Mouse (Mus musculus) midbrain, embryonic 11.5 days (tissue): ENCODE measurements around the gene Tmem150c. TPM values are rescaled to one million over a fixed set of nuclear protein-coding genes. Genes with fewer than 3 reads are reported as not detected.

Source experiments
- ATAC-seq: fragments of 200-750 bp; cut with Nextera tagmentation; 2 replicates; pipeline ENCODE4 v1.8.0; 2017; ENCODE audit warnings: moderate TSS enrichment, moderate library complexity; ENCODE audit not compliant: low FRiP score
- DNase-seq: peaks from one replicate; pipeline ENCODE4 v3.0.0; 2015; ENCODE audit warnings: low spot score; ENCODE audit errors: missing footprints
- H3K27ac ChIP-seq: fragments of 300-500 bp; sonication (generic); 2 replicates; pipeline ENCODE4 v1.5.1; 2014; ENCODE audit warnings: low read depth, low read length
- H3K27me3 ChIP-seq: fragments of 300-500 bp; sonication (generic); 2 replicates; pipeline ENCODE4 v1.6.1; 2014; ENCODE audit warnings: mild to moderate bottlenecking, low read length, moderate library complexity, mixed read lengths; ENCODE audit not compliant: control insufficient read depth, insufficient read depth
- H3K36me3 ChIP-seq: fragments of 300-500 bp; sonication (generic); 2 replicates; pipeline ENCODE4 v1.6.1; 2014; ENCODE audit warnings: mild to moderate bottlenecking, low read length, moderate library complexity, mixed read lengths; ENCODE audit not compliant: control insufficient read depth, insufficient read depth
- H3K4me1 ChIP-seq: fragments of 300-500 bp; sonication (generic); 2 replicates; pipeline ENCODE4 v1.6.1; 2014; ENCODE audit warnings: low read length; ENCODE audit not compliant: control insufficient read depth, insufficient read depth
- H3K4me2 ChIP-seq: fragments of 300-500 bp; sonication (generic); 2 replicates; pipeline ENCODE4 v1.6.1; 2014; ENCODE audit warnings: mild to moderate bottlenecking, moderate library complexity
- H3K4me3 ChIP-seq: fragments of 300-500 bp; sonication (generic); 2 replicates; pipeline ENCODE4 v1.5.1; 2014; ENCODE audit warnings: low read depth, low read length
- H3K9ac ChIP-seq: fragments of 300-500 bp; sonication (generic); 2 replicates; pipeline ENCODE4 v1.6.1; 2014; ENCODE audit warnings: low read length
- H3K9me3 ChIP-seq: fragments of 300-500 bp; sonication (generic); 2 replicates; pipeline ENCODE4 v1.6.1; 2016; ENCODE audit warnings: low read length; ENCODE audit not compliant: control insufficient read depth
- WGBS: fragments of 180-500 bp; shearing (Covaris S2); extraction: QIAGEN DNeasy Blood & Tissue Kit; methylation state at CpG from one replicate; pipeline ENCODE4 v1.1.7; 2014; 5-methylcytosine and 5-hydroxymethylcytosine counted together
- polyA plus RNA-seq: library from polyadenylated mRNA; unstranded; fragments of >200 nt; fragmentation: Nextera tagmentation; extraction: Ambion mirVana; gene quantifications from 2 replicates; pipeline ENCODE4 v1.2.1, GENCODE M21; 2014

The Tmem150c gene
- polyA plus RNA-seq, 1 experiment from 2014 or later = 3.0 TPM

GRCm38 (mm10) chr5:100158301-100158700 is 1.3 kb downstream of the Tmem150c start:
- Histone ChIP-seq H3K4me1 (peaks cover 6% of the 10 kb centered on the region), H3K27ac (no peak overlapping the region), H3K4me3 (peak overlapping the region; percentile 83), H3K36me3 (no peaks in the 10 kb centered on the region), H3K9ac (peak overlapping the region; percentile 82), H3K27me3 (peaks cover 5% of the 10 kb centered on the region), H3K9me3 (no peaks in the 10 kb centered on the region), H3K4me2 (peak overlapping the region; percentile 99)
- ATAC-seq (peak; percentile 17; the same call in 1 of the 2 replicates), DNase-seq (peak; percentile 88)
- 17% methylated on average over 12 of the region's 13 CpGs for WGBS

- Histone ChIP-seq H3K4me1 (peaks cover 6% of the 10 kb centered on the region), H3K36me3 (no peaks in the 10 kb centered on the region), H3K27ac (no peak overlapping the region), H3K27me3 (peaks cover 5% of the 10 kb centered on the region), H3K9ac (no peak overlapping the region), H3K4me2 (no peak overlapping the region), H3K9me3 (no peaks in the 10 kb centered on the region), H3K4me3 (no peak overlapping the region)
- DNase-seq (no peak), ATAC-seq (no peak)
- 81% methylated on average over 6 of the region's 6 CpGs for WGBS
Observed at GRCm38 (mm10) chr5:100155646-100156045, 4.0 kb downstream of the Tmem150c start.

DNA sequence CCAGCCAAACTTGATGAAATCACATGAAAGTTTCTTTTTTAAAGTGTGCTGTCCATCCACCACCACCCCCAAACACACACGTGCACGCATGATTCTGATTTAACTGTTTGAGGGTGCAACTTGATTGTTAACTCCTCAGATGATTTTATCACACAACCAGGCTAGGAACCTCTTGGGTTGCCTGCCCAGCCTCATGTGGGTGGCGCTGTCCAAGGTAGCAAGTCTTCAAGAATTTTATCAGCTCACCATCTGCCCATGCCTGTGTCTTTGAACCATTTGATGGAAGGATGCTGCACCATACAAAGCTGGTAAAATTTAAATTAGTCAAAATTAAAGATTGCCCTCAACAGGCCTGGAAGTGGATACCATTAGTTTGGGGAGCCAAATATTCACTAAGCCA is 9.6 kb downstream of the Tmem150c start:
- Histone ChIP-seq H3K9me3 (no peaks in the 10 kb centered on the region), H3K9ac (no peak overlapping the region), H3K4me3 (no peak overlapping the region), H3K27me3 (no peaks in the 10 kb centered on the region), H3K27ac (no peak overlapping the region), H3K4me1 (no peaks in the 10 kb centered on the region), H3K4me2 (no peak overlapping the region), H3K36me3 (no peaks in the 10 kb centered on the region)
- ATAC-seq (no peak), DNase-seq (no peak)
- WGBS = 63% methylated on average over 3 of the region's 3 CpGs

DNA sequence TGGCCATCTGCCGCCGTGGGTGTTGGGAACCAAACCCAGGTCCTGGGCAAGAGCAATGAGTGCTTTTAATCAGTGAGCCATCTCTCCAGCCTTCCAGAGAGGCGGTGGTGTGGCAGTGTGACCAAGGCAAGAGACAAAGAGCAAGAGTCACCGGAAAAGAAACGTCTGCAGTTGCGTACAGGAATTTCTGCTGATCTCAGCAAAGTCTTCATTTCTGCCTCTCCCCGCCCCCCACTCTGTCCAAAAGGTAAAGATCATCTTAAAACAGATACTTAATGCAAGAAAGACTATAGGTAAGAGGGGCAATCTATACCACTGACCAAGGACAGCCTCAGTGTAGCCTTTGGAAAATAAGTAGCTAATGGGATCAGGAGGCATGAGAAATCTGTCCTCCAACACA is 14.8 kb downstream of the Tmem150c start:
- Histone ChIP-seq H3K36me3 (no peaks in the 10 kb centered on the region), H3K9ac (no peak overlapping the region), H3K9me3 (no peaks in the 10 kb centered on the region), H3K27ac (no peak overlapping the region), H3K4me3 (no peak overlapping the region), H3K4me2 (no peak overlapping the region), H3K27me3 (no peaks in the 10 kb centered on the region), H3K4me1 (no peaks in the 10 kb centered on the region)
- no peak for ATAC-seq
- DNase-seq = no peak
- 88% methylated on average over 7 of the region's 7 CpGs for WGBS

DNA sequence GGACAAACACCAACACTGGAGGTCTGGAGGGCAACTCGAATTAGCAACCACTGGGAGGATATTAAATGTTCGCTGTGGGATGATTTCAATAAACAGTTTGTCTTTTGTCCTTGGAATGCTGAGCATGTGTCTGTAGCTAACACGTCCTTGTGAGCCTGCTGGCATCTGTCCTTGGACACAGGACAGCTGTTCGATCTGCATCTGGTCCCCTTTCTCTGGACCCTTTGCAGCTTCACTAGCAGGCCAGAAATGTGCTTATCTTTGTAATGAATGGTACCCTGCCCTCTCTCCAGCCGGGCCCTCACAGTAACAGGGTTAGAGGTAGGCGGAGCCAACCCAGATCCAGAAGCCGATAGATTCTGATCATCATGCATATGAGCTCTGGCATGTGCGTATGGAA is 32.3 kb downstream of the Tmem150c start:
- no peaks in the 10 kb centered on the region for H3K4me1 ChIP-seq
- H3K4me3 ChIP-seq = no peak overlapping the region
- no peaks in the 10 kb centered on the region for H3K36me3 ChIP-seq
- no peak overlapping the region for H3K4me2 ChIP-seq
- H3K27me3 ChIP-seq = no peaks in the 10 kb centered on the region; the same call in 1 of the 2 replicates
- WGBS = 76% methylated on average over 8 of the region's 8 CpGs
- no peak for ATAC-seq
- H3K9ac ChIP-seq = no peak overlapping the region
- H3K27ac ChIP-seq = no peak overlapping the region
- no peaks in the 10 kb centered on the region for H3K9me3 ChIP-seq
- DNase-seq = no peak

- Histone ChIP-seq H3K9me3 (no peaks in the 10 kb centered on the region; the same call in 1 of the 2 replicates), H3K4me1 (peaks cover 5% of the 10 kb centered on the region), H3K27ac (peak overlapping the region; percentile 44; the same call in 1 of the 2 replicates), H3K36me3 (no peaks in the 10 kb centered on the region), H3K27me3 (peaks cover 2% of the 10 kb centered on the region; the same call in 1 of the 2 replicates), H3K4me2 (no peak overlapping the region), H3K4me3 (no peak overlapping the region), H3K9ac (no peak overlapping the region)
- DNase-seq (no peak), ATAC-seq (peak; percentile 38; the same call in 1 of the 2 replicates)
- WGBS = 77% methylated on average over 12 of the region's 12 CpGs
Observed at GRCm38 (mm10) chr5:100125409-100126123, 34.0 kb downstream of the Tmem150c start.

DNA sequence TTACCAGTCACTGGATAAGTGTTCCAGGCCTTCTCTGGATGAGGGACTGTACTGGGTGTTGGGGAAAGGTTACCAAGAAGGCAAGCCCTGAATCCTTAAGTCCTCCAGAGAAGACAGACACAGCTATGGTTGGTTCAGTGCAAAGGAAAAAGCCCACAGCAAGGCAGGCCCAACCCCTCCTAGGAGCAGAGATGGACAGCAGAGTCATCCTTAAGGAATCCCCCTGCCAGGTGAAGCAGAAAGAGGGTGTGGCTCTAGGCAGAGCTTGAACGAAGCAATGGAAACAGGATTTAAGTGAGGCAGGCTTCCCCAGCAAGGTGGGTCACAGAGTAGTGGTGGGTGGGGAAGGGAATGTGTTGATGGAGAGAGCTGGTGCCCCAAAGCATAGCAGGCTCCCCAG is 35.1 kb downstream of the Tmem150c start:
- Histone ChIP-seq H3K4me2 (no peak overlapping the region), H3K9ac (no peak overlapping the region), H3K4me1 (peaks cover 8% of the 10 kb centered on the region), H3K27ac (no peak overlapping the region), H3K27me3 (peaks cover 4% of the 10 kb centered on the region; the same call in 1 of the 2 replicates), H3K4me3 (no peak overlapping the region), H3K36me3 (no peaks in the 10 kb centered on the region), H3K9me3 (no peaks in the 10 kb centered on the region; the same call in 1 of the 2 replicates)
- no peak for ATAC-seq
- WGBS = 44% methylated on average over 1 of the region's 1 CpGs
- DNase-seq = no peak

DNA sequence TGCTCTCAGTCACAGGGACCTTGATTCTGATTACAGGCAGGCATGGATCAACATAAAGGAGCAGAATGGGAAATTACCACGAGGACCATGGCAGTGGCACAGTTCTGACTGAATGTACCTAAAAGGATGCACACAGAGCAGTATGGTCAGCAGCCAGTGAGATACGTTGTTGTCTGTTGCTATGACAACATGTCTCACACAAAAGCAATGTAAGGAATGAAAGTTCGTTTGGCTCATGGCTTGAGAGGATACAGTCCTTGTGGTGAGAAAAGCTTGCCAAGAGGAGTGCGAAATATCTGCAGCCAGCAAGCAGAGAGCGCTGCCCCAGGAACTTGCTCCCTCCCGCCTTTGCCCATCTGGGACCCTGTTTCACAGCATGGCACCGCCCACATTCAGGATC is 36.3 kb downstream of the Tmem150c start:
- H3K27ac ChIP-seq = no peak overlapping the region
- no peak overlapping the region for H3K9ac ChIP-seq
- 54% methylated on average over 7 of the region's 7 CpGs for WGBS
- no peak overlapping the region for H3K4me2 ChIP-seq
- peaks cover 8% of the 10 kb centered on the region for H3K4me1 ChIP-seq
- H3K27me3 ChIP-seq = peaks cover 4% of the 10 kb centered on the region; the same call in 1 of the 2 replicates
- DNase-seq (no peak), ATAC-seq (no peak)
- no peaks in the 10 kb centered on the region; the same call in 1 of the 2 replicates for H3K9me3 ChIP-seq
- H3K36me3 ChIP-seq = no peaks in the 10 kb centered on the region
- no peak overlapping the region for H3K4me3 ChIP-seq

DNA sequence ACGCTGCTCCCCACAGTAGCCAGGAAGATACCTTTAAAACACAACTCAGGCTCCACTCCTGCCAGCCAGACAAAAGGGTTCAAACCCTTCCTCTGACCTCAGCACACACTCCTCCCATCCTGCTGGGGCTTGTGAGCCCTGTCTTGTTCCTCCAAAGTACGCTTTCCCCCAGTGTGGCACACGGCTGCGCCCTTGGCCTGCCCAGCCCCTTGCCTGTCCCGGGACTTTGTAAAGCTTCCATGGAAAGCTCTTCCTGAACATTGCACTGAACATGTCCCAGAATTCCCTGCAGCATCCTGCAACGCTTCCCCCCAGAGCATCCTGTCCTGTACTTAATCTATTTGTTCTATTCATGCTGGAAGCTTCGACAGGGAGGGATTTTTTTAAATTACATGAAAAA is 38.4 kb downstream of the Tmem150c start:
- H3K4me1 ChIP-seq = peaks cover 8% of the 10 kb centered on the region
- no peaks in the 10 kb centered on the region; the same call in 1 of the 2 replicates for H3K9me3 ChIP-seq
- DNase-seq (peak; percentile 89), ATAC-seq (no peak)
- no peak overlapping the region for H3K4me3 ChIP-seq
- H3K4me2 ChIP-seq = peak overlapping the region; percentile 38
- H3K36me3 ChIP-seq = no peaks in the 10 kb centered on the region
- H3K27me3 ChIP-seq = peaks cover 4% of the 10 kb centered on the region; the same call in 1 of the 2 replicates
- H3K27ac ChIP-seq = no peak overlapping the region
- peak overlapping the region; percentile 24; the same call in 1 of the 2 replicates for H3K9ac ChIP-seq
- 33% methylated on average over 7 of the region's 7 CpGs for WGBS
